Mouse (Mus musculus) neural tube, embryonic 11.5 days (tissue): Measurements from ENCODE around the gene Pik3ca. TPM values are rescaled to one million over a fixed set of nuclear protein-coding genes. Genes with fewer than 3 reads are reported as not detected.

ENCODE experiments used
- ATAC-seq: fragments of 200-750 bp; cut with Nextera tagmentation; 2 replicates; pipeline ENCODE4 v1.8.0; 2017; ENCODE audit warnings: moderate number of reproducible peaks, mild to moderate bottlenecking, moderate TSS enrichment, moderate library complexity; ENCODE audit not compliant: insufficient read depth, low FRiP score, low TSS enrichment
- DNase-seq: peaks from one replicate; pipeline ENCODE4 v3.0.0-alpha.2; 2015; ENCODE audit warnings: low spot score
- H3K27ac ChIP-seq: fragments of 300-500 bp; sonication (generic); 2 replicates; pipeline ENCODE4 v1.5.1; 2014; ENCODE audit warnings: low read depth, mild to moderate bottlenecking, low read length
- H3K27me3 ChIP-seq: fragments of 300-500 bp; sonication (generic); 2 replicates; pipeline ENCODE4 v1.6.1; 2014; ENCODE audit warnings: mild to moderate bottlenecking, low read length, mixed read lengths; ENCODE audit not compliant: control insufficient read depth, insufficient read depth
- H3K36me3 ChIP-seq: fragments of 300-500 bp; sonication (generic); 2 replicates; pipeline ENCODE4 v1.6.1; 2014; ENCODE audit warnings: mild to moderate bottlenecking, low read length, moderate library complexity, mixed read lengths; ENCODE audit not compliant: control insufficient read depth, insufficient read depth
- H3K4me1 ChIP-seq: fragments of 300-500 bp; sonication (generic); 2 replicates; pipeline ENCODE4 v1.6.1; 2014; ENCODE audit warnings: low read length, mixed read lengths; ENCODE audit not compliant: control insufficient read depth, insufficient read depth
- H3K4me2 ChIP-seq: fragments of 300-500 bp; sonication (generic); 2 replicates; pipeline ENCODE4 v1.6.1; 2014; ENCODE audit warnings: low read depth, mild to moderate bottlenecking, moderate library complexity
- H3K4me3 ChIP-seq: fragments of 300-500 bp; sonication (generic); 2 replicates; pipeline ENCODE4 v1.5.1; 2014; ENCODE audit warnings: low read depth, low read length
- H3K9ac ChIP-seq: fragments of 300-500 bp; sonication (generic); 2 replicates; pipeline ENCODE4 v1.6.1; 2014; ENCODE audit warnings: mild to moderate bottlenecking, low read length
- H3K9me3 ChIP-seq: fragments of 300-500 bp; sonication (generic); 2 replicates; pipeline ENCODE4 v1.6.1; 2016; ENCODE audit warnings: low read length; ENCODE audit not compliant: control insufficient read depth
- WGBS: fragments of 180-500 bp; shearing (Covaris S2); extraction: QIAGEN DNeasy Blood & Tissue Kit; methylation state at CpG from one replicate; pipeline ENCODE4 v1.1.7; 2014; 5-methylcytosine and 5-hydroxymethylcytosine counted together
- polyA plus RNA-seq: library from polyadenylated mRNA; unstranded; fragments of >200 nt; fragmentation: Nextera tagmentation; extraction: Ambion mirVana; gene quantifications from 2 replicates; pipeline ENCODE4 v1.2.1, GENCODE M21; 2014

Gene Pik3ca
- polyA plus RNA-seq, 1 experiment from 2014 or later = 17.2 TPM

DNA sequence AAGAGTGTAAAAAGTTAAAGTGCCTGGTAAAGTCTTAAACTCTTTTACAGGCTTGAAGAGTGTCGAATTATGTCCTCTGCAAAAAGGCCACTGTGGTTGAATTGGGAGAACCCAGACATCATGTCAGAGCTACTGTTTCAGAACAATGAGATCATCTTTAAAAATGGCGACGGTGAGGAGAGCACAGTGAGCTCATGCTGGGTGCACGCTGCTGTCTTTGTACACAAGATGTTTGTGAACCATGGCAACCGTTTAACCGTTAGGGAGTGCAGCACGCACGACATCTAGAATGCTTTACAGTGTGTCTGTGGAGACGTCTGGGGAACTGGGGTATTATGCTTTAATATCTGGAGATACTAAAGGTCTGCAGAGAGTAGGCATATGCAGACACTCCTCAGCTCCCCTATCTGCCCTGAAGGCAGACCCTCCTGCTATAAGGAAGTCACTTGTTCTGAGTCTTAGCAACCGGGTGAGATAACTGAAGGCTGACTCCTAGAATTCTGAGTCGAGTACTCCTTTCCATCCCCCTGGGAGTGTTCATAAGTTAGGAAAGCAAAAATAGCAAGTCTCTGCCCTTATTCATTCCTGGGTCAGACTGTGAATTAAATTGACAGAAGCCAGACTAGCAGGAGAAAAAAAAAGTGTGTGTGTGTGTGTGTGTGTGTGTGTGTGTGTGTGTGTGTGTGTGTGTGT is 57.0 kb downstream of the Pik3ca start:
- 77% methylated on average over 11 of the region's 11 CpGs for WGBS
- Histone ChIP-seq H3K4me3 (no peak overlapping the region), H3K27me3 (no peaks in the 10 kb centered on the region), H3K4me1 (no peaks in the 10 kb centered on the region), H3K27ac (no peak overlapping the region), H3K9ac (no peak overlapping the region), H3K9me3 (no peaks in the 10 kb centered on the region), H3K4me2 (no peak overlapping the region), H3K36me3 (peaks cover 4% of the 10 kb centered on the region; the same call in 1 of the 2 replicates)
- DNase-seq (peak; percentile 17), ATAC-seq (0 out of 2 replicates have a peak, but pooled peaks have one; percentile 13)

DNA sequence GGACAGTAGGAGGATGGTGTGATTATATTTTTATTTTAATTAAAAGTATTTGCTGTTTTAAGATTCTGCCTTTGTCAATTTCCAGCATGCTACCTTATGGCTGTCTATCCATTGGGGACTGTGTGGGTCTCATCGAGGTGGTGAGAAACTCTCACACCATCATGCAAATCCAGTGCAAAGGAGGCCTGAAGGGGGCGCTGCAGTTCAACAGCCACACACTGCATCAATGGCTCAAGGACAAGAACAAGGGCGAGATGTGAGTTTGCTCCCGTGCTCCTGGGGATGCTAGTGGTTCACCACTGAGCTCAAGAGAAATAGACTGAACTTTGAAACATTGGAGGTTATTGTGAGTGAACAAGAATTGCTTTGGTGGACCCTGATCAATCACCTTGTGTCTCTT is 62.3 kb downstream of the Pik3ca start:
- Histone ChIP-seq H3K36me3 (peaks cover 4% of the 10 kb centered on the region; the same call in 1 of the 2 replicates), H3K4me3 (no peak overlapping the region), H3K27ac (no peak overlapping the region), H3K9me3 (no peaks in the 10 kb centered on the region), H3K27me3 (no peaks in the 10 kb centered on the region), H3K4me2 (no peak overlapping the region), H3K4me1 (no peaks in the 10 kb centered on the region), H3K9ac (no peak overlapping the region)
- DNase-seq (peak; percentile 58), ATAC-seq (no peak)
- WGBS = 71% methylated on average over 4 of the region's 4 CpGs

- H3K9me3 ChIP-seq = no peaks in the 10 kb centered on the region
- H3K36me3 ChIP-seq = no peaks in the 10 kb centered on the region
- no peaks in the 10 kb centered on the region for H3K4me1 ChIP-seq
- no peak overlapping the region for H3K4me3 ChIP-seq
- ATAC-seq = no peak
- no peak overlapping the region for H3K9ac ChIP-seq
- DNase-seq = no peak
- no peak overlapping the region for H3K27ac ChIP-seq
- 84% methylated on average over 4 of the region's 4 CpGs for WGBS
- H3K27me3 ChIP-seq = no peaks in the 10 kb centered on the region
- no peak overlapping the region for H3K4me2 ChIP-seq
These were observed 69.8 kb downstream of the Pik3ca start for GRCm38 (mm10) chr3:32467321-32467720.

DNA sequence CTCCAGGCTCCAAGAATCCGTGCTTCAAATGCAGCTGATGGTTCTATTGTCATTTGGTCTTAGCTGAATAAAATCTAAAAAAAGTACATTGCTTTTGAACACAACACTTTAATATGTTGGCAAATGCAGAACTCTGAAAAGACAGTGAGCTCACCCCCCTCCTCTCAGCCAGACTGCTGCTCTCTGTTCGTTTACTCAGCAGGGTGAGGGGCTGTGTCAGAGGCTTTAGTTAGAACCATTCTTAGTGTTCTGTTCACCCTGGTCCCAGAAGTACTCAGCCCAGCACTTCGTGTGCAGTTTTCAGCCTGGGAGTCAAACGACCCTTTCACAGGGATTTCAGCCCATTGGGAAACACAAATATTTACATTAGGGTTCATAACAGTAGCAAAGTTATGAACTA is 70.9 kb downstream of the Pik3ca start:
- Histone ChIP-seq H3K9ac (no peak overlapping the region), H3K4me1 (no peaks in the 10 kb centered on the region), H3K4me3 (no peak overlapping the region), H3K4me2 (no peak overlapping the region), H3K27me3 (no peaks in the 10 kb centered on the region), H3K27ac (no peak overlapping the region), H3K9me3 (no peaks in the 10 kb centered on the region), H3K36me3 (no peaks in the 10 kb centered on the region)
- ATAC-seq (no peak), DNase-seq (no peak)
- WGBS = 73% methylated on average over 4 of the region's 4 CpGs

GRCm38 (mm10) chr3:32470449-32470848 is 73.0 kb downstream of the Pik3ca start:
- 68% methylated on average over 7 of the region's 7 CpGs for WGBS
- DNase-seq (no peak), ATAC-seq (no peak)
- H3K9me3 ChIP-seq = no peaks in the 10 kb centered on the region
- H3K27ac ChIP-seq = no peak overlapping the region
- H3K4me3 ChIP-seq = no peak overlapping the region
- no peaks in the 10 kb centered on the region for H3K27me3 ChIP-seq
- H3K4me2 ChIP-seq = no peak overlapping the region
- no peaks in the 10 kb centered on the region for H3K4me1 ChIP-seq
- H3K9ac ChIP-seq = no peak overlapping the region
- H3K36me3 ChIP-seq = no peaks in the 10 kb centered on the region

DNA sequence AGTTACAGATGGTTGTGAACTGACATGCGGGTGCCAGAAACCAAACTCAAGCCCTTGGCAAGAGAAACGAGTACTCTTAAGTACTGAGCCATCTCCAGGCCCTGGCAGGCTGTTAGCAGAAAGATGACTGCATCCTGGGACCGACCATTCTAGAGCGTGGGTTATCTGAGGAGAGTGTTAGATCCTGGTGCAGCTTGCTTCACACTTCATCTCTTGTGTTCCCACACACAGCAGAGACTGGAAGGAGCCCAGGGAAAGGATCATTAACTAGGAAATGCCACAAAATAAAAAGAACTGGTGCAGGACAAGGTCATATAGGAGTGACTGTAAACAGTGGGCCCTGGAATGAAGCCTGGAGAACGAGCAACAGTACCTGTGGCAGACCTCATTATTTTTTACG is 73.6 kb downstream of the Pik3ca start:
- 77% methylated on average over 6 of the region's 6 CpGs for WGBS
- ATAC-seq (no peak), DNase-seq (no peak)
- no peak overlapping the region for H3K9ac ChIP-seq
- no peaks in the 10 kb centered on the region for H3K4me1 ChIP-seq
- no peaks in the 10 kb centered on the region for H3K36me3 ChIP-seq
- no peak overlapping the region for H3K4me2 ChIP-seq
- H3K9me3 ChIP-seq = no peaks in the 10 kb centered on the region
- H3K27me3 ChIP-seq = no peaks in the 10 kb centered on the region
- H3K27ac ChIP-seq = no peak overlapping the region
- H3K4me3 ChIP-seq = no peak overlapping the region

DNA sequence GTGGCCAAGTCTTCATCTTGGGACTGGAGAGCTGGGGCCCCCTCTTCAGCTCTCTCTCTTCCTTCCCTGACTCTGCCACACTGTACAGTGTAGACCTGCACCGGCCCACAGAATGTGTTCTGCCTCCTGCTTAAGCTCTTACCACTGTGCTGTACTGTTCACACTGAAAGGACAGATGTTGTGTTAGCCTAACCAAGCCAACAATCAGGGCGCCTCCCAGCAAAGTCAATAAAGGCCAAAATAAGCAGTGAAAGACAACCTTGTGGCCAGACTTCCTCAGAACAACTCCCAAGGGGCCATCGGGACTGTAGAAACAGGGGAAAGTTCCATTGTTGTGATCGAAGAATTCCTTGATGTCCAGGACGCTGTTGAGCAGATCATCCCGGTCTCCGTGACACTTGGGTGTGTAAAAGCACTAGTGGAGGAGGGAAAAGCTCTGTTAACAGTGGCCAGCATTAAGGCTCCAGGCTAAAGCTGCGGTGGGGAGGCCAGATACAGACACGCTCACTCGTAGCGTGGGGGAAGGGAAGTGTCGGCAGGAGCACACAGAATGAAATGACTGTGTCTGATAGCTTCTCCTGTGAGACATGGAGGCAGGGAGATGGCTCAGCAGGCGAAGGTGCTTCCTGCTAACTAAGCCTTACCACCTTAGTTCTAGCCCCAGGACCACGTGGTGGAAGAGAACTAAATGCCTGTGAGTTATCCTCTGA is 74.9 kb downstream of the Pik3ca start:
- Histone ChIP-seq H3K9ac (no peak overlapping the region), H3K4me1 (no peaks in the 10 kb centered on the region), H3K4me3 (no peak overlapping the region), H3K27ac (no peak overlapping the region), H3K9me3 (no peaks in the 10 kb centered on the region), H3K27me3 (no peaks in the 10 kb centered on the region), H3K36me3 (no peaks in the 10 kb centered on the region), H3K4me2 (no peak overlapping the region)
- ATAC-seq = no peak
- no peak for DNase-seq
- WGBS = 77% methylated on average over 14 of the region's 14 CpGs

DNA sequence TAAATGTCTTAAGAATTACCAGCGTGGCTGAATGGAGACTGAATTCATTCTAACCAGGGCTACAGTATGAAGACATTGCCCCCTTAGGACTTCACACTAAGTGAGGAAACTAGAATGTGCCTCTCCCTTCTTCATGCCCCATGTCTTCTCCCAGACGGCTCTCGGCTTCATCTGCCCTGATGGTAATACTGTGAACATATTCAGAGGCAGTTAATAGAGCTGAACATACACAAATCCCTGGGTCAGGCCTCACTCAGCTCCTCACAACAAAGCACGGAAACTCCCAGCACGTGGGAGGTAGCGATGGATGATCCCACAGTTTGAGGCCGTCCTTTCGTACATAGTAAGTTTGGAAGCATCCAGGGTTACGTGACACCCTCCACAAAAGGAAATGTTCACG is 75.7 kb downstream of the Pik3ca start:
- Histone ChIP-seq H3K4me3 (no peak overlapping the region), H3K27me3 (no peaks in the 10 kb centered on the region), H3K27ac (no peak overlapping the region), H3K9me3 (no peaks in the 10 kb centered on the region), H3K4me2 (no peak overlapping the region), H3K36me3 (no peaks in the 10 kb centered on the region), H3K4me1 (no peaks in the 10 kb centered on the region), H3K9ac (no peak overlapping the region)
- no peak for DNase-seq
- no peak for ATAC-seq
- WGBS = 86% methylated on average over 10 of the region's 10 CpGs

GRCm38 (mm10) chr3:32479961-32480360 is 82.5 kb downstream of the Pik3ca start:
- Histone ChIP-seq H3K9ac (no peak overlapping the region), H3K36me3 (no peaks in the 10 kb centered on the region), H3K27ac (no peak overlapping the region), H3K9me3 (no peaks in the 10 kb centered on the region), H3K4me2 (no peak overlapping the region), H3K27me3 (no peaks in the 10 kb centered on the region), H3K4me3 (no peak overlapping the region), H3K4me1 (no peaks in the 10 kb centered on the region)
- WGBS = 87% methylated on average over 7 of the region's 7 CpGs
- DNase-seq = no peak
- ATAC-seq = no peak
